Mouse (Mus musculus) mature B cell (primary cell): Measurements from ENCODE around the gene 9930021J03Rik.

Experiments
- in situ Hi-C: fragments of 300-500 bp; cut with MboI; formaldehyde crosslinking; loops from 2 replicates; pipeline ENCODE4 v1.14.3; 2019

The 9930021J03Rik gene

DNA sequence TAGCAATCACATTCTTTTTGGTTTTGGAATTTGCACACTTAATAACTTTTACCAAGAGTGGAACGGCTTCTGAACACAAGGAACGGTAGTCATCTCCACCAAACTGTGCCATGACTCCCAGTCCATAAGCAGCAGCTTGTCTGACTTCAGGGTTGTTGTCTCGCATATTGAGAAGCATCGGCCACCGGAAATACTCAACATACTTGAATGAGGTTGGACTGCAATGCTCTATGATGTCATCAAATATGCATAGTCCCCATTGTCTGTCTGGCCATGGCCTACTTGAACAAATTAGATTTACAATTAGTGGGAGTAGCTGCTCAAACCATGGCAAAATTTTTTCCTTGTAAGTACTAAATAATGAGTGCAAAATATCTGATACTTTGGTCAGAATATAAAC is 4.2 kb upstream of the 9930021J03Rik start:
- in situ Hi-C loops, result no loop called here

DNA sequence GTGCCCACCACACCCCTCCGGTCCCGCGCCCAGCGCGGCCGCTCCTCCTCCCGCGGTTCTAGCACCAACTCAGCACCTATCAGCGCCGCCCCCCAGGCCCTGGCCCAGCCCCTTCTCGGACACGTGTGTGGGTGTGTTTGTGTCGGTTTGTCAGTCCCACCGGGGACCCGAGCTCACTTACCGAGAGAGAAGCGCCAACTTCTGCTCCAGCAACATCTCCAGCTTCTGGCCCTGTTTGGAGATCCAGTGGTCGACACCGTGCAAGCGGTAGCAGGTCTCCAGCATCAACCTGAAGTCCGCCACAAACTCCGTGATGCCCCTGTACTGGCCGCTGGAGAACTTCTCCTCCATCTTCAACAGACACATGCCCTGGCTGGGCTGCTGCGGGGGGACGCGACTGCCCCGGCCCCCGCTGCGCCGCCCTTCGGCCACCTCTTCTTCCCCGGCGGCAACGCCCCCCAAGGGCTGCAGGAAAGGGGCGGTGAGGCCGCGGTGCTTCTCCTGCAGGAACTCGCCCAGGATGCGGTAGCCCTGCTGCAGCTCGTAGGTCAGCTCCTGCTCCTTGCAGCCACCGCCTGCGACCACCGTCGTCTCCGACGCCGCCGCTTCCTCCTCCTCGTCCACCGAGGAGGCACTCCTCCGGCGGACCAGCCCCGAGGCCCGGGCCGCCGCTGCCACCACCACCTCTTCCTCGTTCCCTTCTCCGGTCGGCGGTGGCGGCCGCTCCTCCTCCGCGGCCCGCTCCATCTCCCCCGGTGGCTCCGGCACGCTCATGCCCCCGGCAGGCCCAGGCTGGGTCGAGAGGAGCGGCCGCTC is 480 bp downstream of the 9930021J03Rik start:
- in situ Hi-C loops, result no loop called here

DNA sequence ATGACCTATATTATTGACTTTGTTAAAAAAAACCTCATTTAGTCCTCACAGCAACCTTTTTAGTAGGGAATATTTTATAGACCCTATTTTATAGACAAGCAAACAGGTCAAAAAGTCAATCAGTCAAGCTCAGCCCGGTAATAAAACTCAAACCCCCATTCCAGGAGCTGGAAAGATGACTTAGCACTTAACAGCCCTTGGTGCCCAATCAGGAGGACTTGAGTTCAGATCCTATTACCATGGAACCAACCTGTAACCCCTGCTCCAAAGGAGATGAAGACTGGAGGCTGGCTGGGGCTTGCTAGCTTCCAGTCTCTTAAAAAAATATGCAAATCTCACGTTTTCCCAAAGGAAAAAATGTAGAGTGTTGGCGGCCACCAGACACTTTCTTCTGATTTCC is 1.8 kb downstream of the 9930021J03Rik start:
- in situ Hi-C loops, result no loop called here

DNA sequence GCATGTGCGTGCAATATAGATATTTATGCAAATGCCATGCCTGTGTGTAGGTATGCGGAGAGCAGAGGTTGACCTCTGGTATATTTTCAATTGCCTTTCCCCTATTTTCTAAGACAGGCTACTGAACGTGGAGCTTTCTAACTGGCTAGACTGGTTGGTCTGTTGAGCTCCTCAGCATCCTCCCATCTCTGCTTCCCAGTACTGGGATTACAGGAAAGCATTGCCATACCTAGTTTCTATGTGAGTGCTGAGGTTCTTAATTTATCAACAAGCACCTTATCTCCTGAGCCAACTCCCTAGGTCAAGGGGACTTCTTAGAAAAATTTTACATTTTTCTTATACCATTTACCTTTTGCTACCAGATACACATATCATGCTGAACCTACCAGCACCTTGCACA is 8.4 kb downstream of the 9930021J03Rik start:
- in situ Hi-C loops, result no loop called here

DNA sequence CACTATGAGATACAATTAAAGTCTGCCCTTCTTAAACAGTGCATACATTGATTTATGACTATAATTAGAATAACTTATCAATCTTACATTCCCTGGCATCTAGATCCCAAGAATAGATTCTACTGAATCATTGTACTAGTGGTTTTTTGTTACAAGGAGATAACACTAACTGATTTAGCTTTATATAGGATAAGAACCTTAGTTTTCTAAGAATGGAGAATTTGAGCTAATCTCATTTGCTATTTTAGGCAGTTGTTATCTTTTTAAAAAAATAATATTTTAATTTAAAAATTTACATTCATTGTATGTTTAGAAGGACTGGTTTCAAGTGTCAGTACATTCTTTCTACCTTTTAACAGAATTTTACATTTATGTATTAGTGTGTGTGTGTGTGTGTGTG is 17.8 kb downstream of the 9930021J03Rik start:
- in situ Hi-C loops, result no loop called here

- in situ Hi-C loops, result no loop called here
Observed at GRCm38 (mm10) chr19:29782914-29783313, 22.9 kb downstream of the 9930021J03Rik start.

DNA sequence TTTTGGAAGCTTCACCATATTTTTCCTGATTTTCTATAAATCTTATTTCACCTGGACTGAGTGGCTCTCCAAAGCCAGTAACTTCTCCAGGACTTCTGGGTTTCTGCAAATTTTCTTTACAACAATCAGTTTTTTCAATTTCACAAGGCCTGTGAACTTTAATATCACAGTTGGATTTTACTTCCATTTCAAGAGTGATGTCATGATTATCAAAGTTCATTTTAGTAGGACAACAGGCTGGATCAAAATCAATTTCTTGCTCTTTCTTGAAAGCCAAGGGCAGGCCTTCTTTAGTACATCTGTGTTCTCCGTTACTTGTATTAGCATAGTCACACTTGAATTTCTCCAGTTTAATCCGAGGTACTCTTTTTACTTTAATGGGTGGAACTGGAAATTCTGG is 51.9 kb downstream of the 9930021J03Rik start:
- in situ Hi-C loops, result no loop called here

GRCm38 (mm10) chr19:29750994-29751393 is 54.8 kb downstream of the 9930021J03Rik start:
- in situ Hi-C loops, result no loop called here

- in situ Hi-C loops, result no loop called here
Observed at GRCm38 (mm10) chr19:29743531-29743930, 62.3 kb downstream of the 9930021J03Rik start.

- in situ Hi-C loops, result no loop called here
Observed at GRCm38 (mm10) chr19:29740661-29741060, 65.1 kb downstream of the 9930021J03Rik start.

DNA sequence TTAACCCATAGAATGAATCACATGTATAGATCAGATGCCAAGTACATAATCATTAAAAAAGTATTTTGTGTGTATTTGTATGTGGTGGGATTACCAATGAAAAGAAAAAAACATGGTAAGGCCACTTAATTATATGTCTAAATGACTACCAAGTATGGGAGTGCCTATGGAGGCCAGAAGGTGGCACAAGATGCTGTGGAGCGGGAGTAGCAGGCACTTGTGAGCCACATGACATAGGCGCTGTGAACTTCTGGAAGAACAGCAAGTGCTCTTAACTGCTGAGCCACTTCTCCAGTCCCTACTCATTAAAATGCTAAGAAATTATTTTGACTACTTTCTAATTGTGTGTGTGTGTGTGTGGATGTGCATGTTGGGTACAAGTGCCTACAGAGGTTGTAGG is 66.2 kb downstream of the 9930021J03Rik start:
- in situ Hi-C loops, result no loop called here

- in situ Hi-C loops, result no loop called here
Observed at GRCm38 (mm10) chr19:29735421-29735820, 70.4 kb downstream of the 9930021J03Rik start.

DNA sequence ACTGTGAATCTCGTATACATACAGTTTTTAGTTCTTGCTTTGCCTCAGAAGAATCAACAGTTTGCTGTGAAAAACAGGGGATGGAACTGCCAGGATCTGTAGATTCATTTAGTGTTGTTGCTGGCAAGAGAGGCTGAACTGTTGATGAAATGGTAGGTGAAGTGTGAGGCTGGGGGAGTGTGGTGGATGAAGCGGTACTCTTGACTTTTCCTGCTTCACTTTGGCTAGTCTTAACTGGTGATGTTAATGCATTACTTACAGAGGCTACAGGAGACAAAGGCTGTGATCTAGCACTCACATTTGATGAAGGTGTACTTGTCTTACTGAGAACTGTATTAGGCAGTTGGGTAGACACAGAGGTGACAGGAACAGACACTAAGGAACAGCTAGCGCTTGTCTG is 87.3 kb downstream of the 9930021J03Rik start:
- in situ Hi-C loops, result no loop called here

- in situ Hi-C loops, result no loop called here
Observed at GRCm38 (mm10) chr19:29717854-29718253, 87.9 kb downstream of the 9930021J03Rik start.

- in situ Hi-C loops, result no loop called here
Observed at GRCm38 (mm10) chr19:29713451-29713850, 92.3 kb downstream of the 9930021J03Rik start.

DNA sequence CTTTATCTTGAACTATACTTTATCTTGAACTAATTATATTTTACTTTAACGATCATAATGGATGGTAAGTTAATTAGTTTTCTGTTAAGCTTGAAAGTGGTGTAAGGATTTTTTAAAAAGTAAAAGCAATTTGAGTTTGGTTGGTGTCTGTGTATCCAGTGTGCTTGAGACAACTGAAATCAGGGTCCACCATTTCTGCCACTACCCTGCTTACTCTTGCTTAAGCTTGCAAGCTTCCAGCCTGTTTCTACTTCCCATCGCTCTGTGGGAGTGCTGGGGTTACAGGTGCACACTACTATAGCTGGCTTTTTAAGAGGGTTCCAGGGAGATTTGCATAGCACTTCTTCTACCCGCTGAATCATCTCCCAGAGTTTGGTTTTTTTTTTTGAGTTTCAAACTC is 96.3 kb downstream of the 9930021J03Rik start:
- in situ Hi-C loops, result no loop called here

DNA sequence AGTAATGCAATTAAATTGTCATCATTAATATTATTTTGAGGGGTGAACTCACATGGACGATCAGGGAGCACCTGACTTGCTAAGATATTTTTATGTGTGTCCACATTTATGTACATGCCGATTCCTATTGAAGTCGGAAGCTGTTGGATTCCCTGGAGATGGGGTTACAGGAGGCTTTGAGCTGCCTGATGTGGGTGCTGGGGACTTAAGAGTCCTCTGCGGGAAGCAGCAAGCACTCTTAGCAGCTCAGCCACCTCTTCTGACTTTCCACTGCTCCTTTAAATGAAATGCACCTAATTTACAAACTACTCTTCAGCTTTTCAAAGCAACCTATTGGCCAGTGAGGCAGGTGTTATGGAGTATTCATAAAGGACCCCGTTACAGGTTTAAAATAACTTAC is 97.3 kb downstream of the 9930021J03Rik start:
- in situ Hi-C loops, result no loop called here

DNA sequence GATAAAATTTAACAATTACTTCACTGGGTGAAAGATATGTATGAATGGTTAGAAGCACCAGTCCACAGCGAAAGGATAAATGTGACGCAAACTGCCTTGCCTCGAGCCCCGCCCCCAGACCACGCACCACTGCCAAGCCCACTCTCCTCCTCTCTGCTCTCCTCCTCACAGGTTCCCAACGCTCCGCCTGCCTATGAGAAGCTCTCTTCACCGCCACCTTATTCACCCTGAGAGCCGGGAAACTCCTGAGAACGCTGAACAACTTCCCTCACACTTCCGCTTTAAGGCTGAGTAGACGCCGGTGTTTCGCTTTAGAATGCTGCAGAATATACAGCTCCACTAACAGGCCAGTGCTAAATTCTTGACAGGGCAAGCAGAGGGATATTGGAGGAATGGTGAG is 97.8 kb downstream of the 9930021J03Rik start:
- in situ Hi-C loops, result no loop called here

- in situ Hi-C loops, result no loop called here
Observed at GRCm38 (mm10) chr19:29707314-29707898, 98.4 kb downstream of the 9930021J03Rik start.

GRCm38 (mm10) chr19:29704436-29704835 is 101.4 kb downstream of the 9930021J03Rik start:
- in situ Hi-C loops, result no loop called here

- in situ Hi-C loops, result no loop called here
Observed at GRCm38 (mm10) chr19:29701707-29702106, 104.1 kb downstream of the 9930021J03Rik start.

DNA sequence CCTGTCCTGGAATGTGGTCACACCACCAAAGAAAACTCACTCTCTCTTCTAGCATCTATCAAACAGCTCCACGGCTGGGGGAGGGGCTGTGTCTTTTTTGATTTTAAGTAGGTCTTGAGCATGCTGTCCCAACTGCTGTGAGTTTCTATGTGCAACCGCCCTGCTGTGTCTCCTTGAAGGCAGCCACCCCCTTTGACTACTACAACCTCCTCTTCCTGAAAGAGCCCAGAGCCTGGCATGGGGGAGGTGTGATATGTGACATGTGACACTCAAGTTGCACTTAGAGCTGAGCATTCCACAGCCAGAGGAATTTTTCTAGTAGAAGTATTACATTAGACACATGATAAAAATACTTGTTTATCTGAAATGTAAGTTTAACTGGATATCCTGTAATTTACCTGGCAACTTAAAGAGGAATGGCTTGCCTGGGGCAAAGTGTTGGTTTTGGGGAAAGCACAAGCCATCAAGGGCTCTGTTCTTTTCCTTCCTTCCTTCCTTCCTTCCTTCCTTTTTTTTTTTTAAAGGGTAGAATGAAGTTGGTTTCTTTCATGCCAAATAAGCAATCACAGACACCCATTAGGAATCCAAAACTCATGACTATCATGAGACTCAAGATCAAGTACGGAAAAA is 108.4 kb downstream of the 9930021J03Rik start, which contains the start of gene Mlana:
Gene Mlana (plus strand): TSS at position 580 of the 630 bp plus-strand sequence.
- in situ Hi-C loops, result no loop called here

- in situ Hi-C loops, result no loop called here
Observed at GRCm38 (mm10) chr19:29696840-29697239, 108.9 kb downstream of the 9930021J03Rik start.
